Comparison of ENCODE assay signal across 8 mouse cellular contexts in genomic region chr2:25578796-25579736, GRCm38 (mm10). TPM values are rescaled to one million over a fixed set of nuclear protein-coding genes. Genes with fewer than 3 reads are reported as not detected.
A peak's percentile ranks its signal among the peaks of the same experiment; 100 is the strongest.
DNase-seq lines count a peak whose midpoint lies in the region; ATAC-seq and TF ChIP-seq lines count a peak whose summit lies in the region.

No protein-coding gene starts in this region.

- no peak for ATAC-seq in heart, embryonic 15.5 days (replicated peaks; ENCODE audit: insufficient number of reproducible peaks, insufficient read depth, low FRiP score, low read depth)
- no peak for ATAC-seq in midbrain, embryonic 12.5 days (ENCODE audit: low FRiP score, low read depth)

- H3K27ac ChIP-seq in left cerebral cortex, adult 2 months: peak overlapping the region; percentile 96
- no peak overlapping the region for H3K27ac ChIP-seq in heart, embryonic 15.5 days
- no peak overlapping the region for H3K27ac ChIP-seq in midbrain, embryonic 12.5 days (replicated peaks)

- no peak overlapping the region for H3K9ac ChIP-seq in heart, embryonic 15.5 days
- H3K9ac ChIP-seq in midbrain, embryonic 12.5 days (replicated peaks): no peak overlapping the region

- H3K36me3 ChIP-seq in heart, embryonic 15.5 days: peaks cover 5% of the 10 kb centered on the region
- H3K36me3 ChIP-seq in midbrain, embryonic 12.5 days: peaks cover 12% of the 10 kb centered on the region

- TF ChIP-seq CTCF in left cerebral cortex, adult 2 months (IDR thresholded peaks at IDR 0.05): no peak

- peak overlapping the region; percentile 52 for H3K4me2 ChIP-seq in heart, embryonic 15.5 days
- H3K4me2 ChIP-seq in midbrain, embryonic 12.5 days (replicated peaks): peak overlapping the region; percentile 47

- peaks cover 55% of the 10 kb centered on the region for H3K27me3 ChIP-seq in heart, embryonic 15.5 days
- H3K27me3 ChIP-seq in midbrain, embryonic 12.5 days: peaks cover 59% of the 10 kb centered on the region

- peak; percentile 27 to 33 for DNase-seq in left cerebral cortex, adult 2 months (ENCODE audit: extremely low spot score in 1 of 2, low spot score in 2 of 2)
- no peak for DNase-seq in left cerebral cortex, adult 8-10 months (ENCODE audit: low spot score in 2 of 2)
- peak; percentile 80 for DNase-seq in cerebellum, adult 9-11 months
- DNase-seq in MN1 (ENCODE audit: low spot score): no peak
- no peak for DNase-seq in adrenal gland, adult 2 months
- DNase-seq in gastrocnemius, adult 8-10 months (ENCODE audit: low spot score in 2 of 2): no peak

- intact Hi-C loops in left cerebral cortex, adult 2 months (cut with DNase I): no loop called here

- no peak overlapping the region for H3K4me3 ChIP-seq in left cerebral cortex, adult 2 months
- peak overlapping the region; percentile 31 for H3K4me3 ChIP-seq in heart, embryonic 15.5 days
- H3K4me3 ChIP-seq in midbrain, embryonic 12.5 days: peak overlapping the region; percentile 21

- peaks cover 68% of the 10 kb centered on the region for H3K4me1 ChIP-seq in heart, embryonic 15.5 days (replicated peaks)
- H3K4me1 ChIP-seq in midbrain, embryonic 12.5 days: peaks cover 54% of the 10 kb centered on the region

- no peaks in the 10 kb centered on the region for H3K9me3 ChIP-seq in heart, embryonic 15.5 days (replicated peaks)
- no peaks in the 10 kb centered on the region for H3K9me3 ChIP-seq in midbrain, embryonic 12.5 days

- WGBS in heart, embryonic 15.5 days: 4% methylated on average over 77 of the region's 77 CpGs
- 6% methylated on average over 77 of the region's 77 CpGs for WGBS in midbrain, embryonic 12.5 days

RNA-seq across cellular contexts. Expression of gene Ajm1, which starts 2.5 kb away (rescaled TPM):
- total RNA-seq in left cerebral cortex, adult 2 months (2021): 100 to 1,000 TPM; 102 to 104 TPM
- 10 to 100 TPM; 86.8 to 96.3 (median 92.7) TPM for total RNA-seq in left cerebral cortex, adult 8-10 months (2022)
- polyA plus RNA-seq in heart, embryonic 15.5 days (2015; fragmentation: Nextera tagmentation; extraction: Ambion mirVana): 0.22 and 0.30 TPM in 2 replicates
- 1.8 and 1.9 TPM in 2 replicates for polyA plus RNA-seq in midbrain, embryonic 12.5 days (2016; fragmentation: Nextera tagmentation; extraction: Ambion mirVana)
- 1 to 10 TPM; 1.4 to 2.1 TPM for total RNA-seq in adrenal gland, adult 2 months (2021)
- 10.5 and 13.5 TPM in 2 replicates for polyA plus RNA-seq in adrenal gland, adult 2 months (2012; rRNA removed)
- total RNA-seq in gastrocnemius, adult 8-10 months (2022): under 1 TPM; 0.13 to 0.20 (median 0.16) TPM

RNA-seq across cellular contexts. Expression of gene Phpt1, which starts 4.0 kb away (rescaled TPM):
- total RNA-seq in left cerebral cortex, adult 2 months (2021): 10 to 100 TPM; 64.0 to 70.5 TPM
- total RNA-seq in left cerebral cortex, adult 8-10 months (2022): 10 to 100 TPM; 57.8 to 72.0 (median 64.7) TPM
- polyA plus RNA-seq in heart, embryonic 15.5 days (2015; fragmentation: Nextera tagmentation; extraction: Ambion mirVana): 171 and 175 TPM in 2 replicates
- polyA plus RNA-seq in midbrain, embryonic 12.5 days (2016; fragmentation: Nextera tagmentation; extraction: Ambion mirVana): 166 and 173 TPM in 2 replicates
- total RNA-seq in adrenal gland, adult 2 months (2021): 10 to 100 TPM; 53.5 to 54.1 TPM
- polyA plus RNA-seq in adrenal gland, adult 2 months (2012; rRNA removed): 36.7 and 53.4 TPM in 2 replicates
- 10 to 100 TPM; 62.8 to 69.7 (median 65.5) TPM for total RNA-seq in gastrocnemius, adult 8-10 months (2022)

RNA-seq across cellular contexts. Expression of gene Mamdc4, which starts 4.4 kb away (rescaled TPM):
- total RNA-seq in left cerebral cortex, adult 2 months (2021): 1 to 10 TPM; 1.8 to 2.6 TPM
- total RNA-seq in left cerebral cortex, adult 8-10 months (2022): 1 to 10 TPM in 3 of 4 experiments, under 1 TPM in 1; 0.46 to 3.1 (median 1.7) TPM
- polyA plus RNA-seq in heart, embryonic 15.5 days (2015; fragmentation: Nextera tagmentation; extraction: Ambion mirVana): 3.4 and 9.8 TPM in 2 replicates
- polyA plus RNA-seq in midbrain, embryonic 12.5 days (2016; fragmentation: Nextera tagmentation; extraction: Ambion mirVana): 5.1 and 7.2 TPM in 2 replicates
- total RNA-seq in adrenal gland, adult 2 months (2021): 1 to 10 TPM; 2.3 to 7.4 TPM
- 4.2 and 8.8 TPM in 2 replicates for polyA plus RNA-seq in adrenal gland, adult 2 months (2012; rRNA removed)
- total RNA-seq in gastrocnemius, adult 8-10 months (2022): under 1 TPM; 0.19 to 0.46 (median 0.33) TPM

RNA-seq across cellular contexts. Expression of gene Edf1, which starts 21.4 kb away (rescaled TPM):
- 100 to 1,000 TPM; 190 to 202 TPM for total RNA-seq in left cerebral cortex, adult 2 months (2021)
- total RNA-seq in left cerebral cortex, adult 8-10 months (2022): 100 to 1,000 TPM; 123 to 209 (median 170) TPM
- 276 and 289 TPM in 2 replicates for polyA plus RNA-seq in heart, embryonic 15.5 days (2015; fragmentation: Nextera tagmentation; extraction: Ambion mirVana)
- polyA plus RNA-seq in midbrain, embryonic 12.5 days (2016; fragmentation: Nextera tagmentation; extraction: Ambion mirVana): 362 and 366 TPM in 2 replicates
- 100 to 1,000 TPM; 307 to 329 TPM for total RNA-seq in adrenal gland, adult 2 months (2021)
- polyA plus RNA-seq in adrenal gland, adult 2 months (2012; rRNA removed): 127 and 140 TPM in 2 replicates
- total RNA-seq in gastrocnemius, adult 8-10 months (2022): 100 to 1,000 TPM; 104 to 172 (median 141) TPM

RNA-seq across cellular contexts. Expression of gene Rabl6, which starts 29.3 kb away (rescaled TPM):
- 100 to 1,000 TPM; 157 to 163 TPM for total RNA-seq in left cerebral cortex, adult 2 months (2021)
- total RNA-seq in left cerebral cortex, adult 8-10 months (2022): 100 to 1,000 TPM; 135 to 160 (median 145) TPM
- polyA plus RNA-seq in heart, embryonic 15.5 days (2015; fragmentation: Nextera tagmentation; extraction: Ambion mirVana): 41.0 and 50.2 TPM in 2 replicates
- 69.3 and 71.0 TPM in 2 replicates for polyA plus RNA-seq in midbrain, embryonic 12.5 days (2016; fragmentation: Nextera tagmentation; extraction: Ambion mirVana)
- 10 to 100 TPM; 86.4 to 96.9 TPM for total RNA-seq in adrenal gland, adult 2 months (2021)
- polyA plus RNA-seq in adrenal gland, adult 2 months (2012; rRNA removed): 139 and 150 TPM in 2 replicates
- 10 to 100 TPM; 83.3 to 94.6 (median 89.3) TPM for total RNA-seq in gastrocnemius, adult 8-10 months (2022)

Comparison
In these comparisons a context has a peak if more than half of its experiments do, and no peak if none do; other contexts are left out.
1. DNase-seq: peak in left cerebral cortex, adult 2 months (2 of 2) and cerebellum, adult 9-11 months (single experiment); none in left cerebral cortex, adult 8-10 months (0 of 2), MN1 (single experiment), adrenal gland, adult 2 months (single experiment) and gastrocnemius, adult 8-10 months (0 of 2).
2. RNA of gene Ajm1, which starts 2.5 kb away (total RNA-seq): 102 to 104 TPM in left cerebral cortex, adult 2 months and 86.8 to 96.3 TPM in left cerebral cortex, adult 8-10 months; 1.4 to 2.1 TPM in adrenal gland, adult 2 months and 0.13 to 0.20 TPM in gastrocnemius, adult 8-10 months; every median in the first group is over 10 times any median in the second.